9 mouse cellular contexts compared by ENCODE assay signal in the genomic region with DNA sequence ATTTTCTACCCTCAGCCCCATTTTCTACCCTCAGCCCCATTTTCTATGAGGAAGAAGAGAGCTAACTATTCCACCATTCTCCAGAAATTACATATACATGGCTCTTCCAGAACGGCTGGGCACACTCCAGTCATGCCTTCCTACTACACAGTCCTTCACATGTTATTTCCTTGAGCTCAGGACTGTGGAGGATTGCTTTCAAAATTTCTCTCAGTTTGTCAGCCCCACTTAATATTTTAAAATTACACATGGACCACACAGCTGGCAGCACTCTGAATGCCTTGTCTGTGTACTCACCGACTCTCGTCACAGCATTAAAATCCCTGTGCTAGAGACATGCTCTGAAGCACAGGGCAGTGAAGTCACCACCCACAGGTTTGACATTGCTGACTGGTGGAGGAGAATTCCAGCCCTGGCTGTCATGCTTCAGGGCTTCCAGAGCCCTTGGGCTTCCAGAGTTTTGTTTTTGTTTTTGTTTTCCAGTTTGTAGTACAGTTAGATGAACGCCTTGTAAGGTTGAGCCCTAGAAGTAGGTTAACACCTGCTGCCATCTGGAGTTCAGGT. TPM values are rescaled to one million over a fixed set of nuclear protein-coding genes. Genes with fewer than 3 reads are reported as not detected.
DNase-seq lines count a peak whose midpoint lies in the region; ATAC-seq lines count a peak whose summit lies in the region.
"Had no signal": no experiment of that assay in that cellular context is flagged by ENCODE, and none has a peak within 500 bp of the region (broad histone marks: within the 10 kb centered on the region; RNA-seq: fewer than 3 reads in every experiment).

No protein-coding gene starts in this region.

- H3K4me3 ChIP-seq in heart, embryonic 11.5 days (ENCODE audit: low read depth, low read length): peak overlapping the region; percentile 87
- H3K4me3 ChIP-seq in embryonic facial prominence, embryonic 12.5 days: peak overlapping the region; percentile 85
- peak overlapping the region; percentile 74 for H3K4me3 ChIP-seq in midbrain, embryonic 11.5 days (ENCODE audit: low read depth, low read length)

- H3K9ac ChIP-seq in heart, embryonic 11.5 days (ENCODE audit: low read depth, low read length): no peak overlapping the region
- H3K9ac ChIP-seq in embryonic facial prominence, embryonic 12.5 days: no peak overlapping the region; the same call in 1 of the 2 replicates
- peak overlapping the region; percentile 76; the same call in 1 of the 2 replicates for H3K9ac ChIP-seq in midbrain, embryonic 11.5 days (ENCODE audit: low read length)

- whole genome bisulfite sequencing in heart, embryonic 11.5 days (ENCODE audit: insufficient replicate concordance): 61% methylated on average over 4 of the region's 4 CpGs
- WGBS in embryonic facial prominence, embryonic 12.5 days: 65% methylated on average over 4 of the region's 4 CpGs
- WGBS in midbrain, embryonic 11.5 days: 61% methylated on average over 4 of the region's 4 CpGs

- peaks cover 14% of the 10 kb centered on the region for H3K4me1 ChIP-seq in heart, embryonic 11.5 days (ENCODE audit: control insufficient read depth, insufficient read depth, low read length)
- H3K4me1 ChIP-seq in embryonic facial prominence, embryonic 12.5 days: peaks cover 9% of the 10 kb centered on the region; the same call in 1 of the 2 replicates
- peaks cover 5% of the 10 kb centered on the region; the same call in 1 of the 2 replicates for H3K4me1 ChIP-seq in midbrain, embryonic 11.5 days (ENCODE audit: control insufficient read depth, insufficient read depth, low read length)

- DNase-seq in heart, postnatal 4 days: no peak
- DNase-seq in kidney, adult 18-20 months: peak; percentile 71
- no peak for DNase-seq in midbrain, embryonic 11.5 days (ENCODE audit: low spot score, missing footprints)
- no peak for DNase-seq in urinary bladder, postnatal 14 days (ENCODE audit: low spot score)
- DNase-seq in urinary bladder, postnatal 25 days (ENCODE audit: low spot score): no peak

- peaks cover 6% of the 10 kb centered on the region for H3K36me3 ChIP-seq in heart, embryonic 11.5 days (ENCODE audit: control insufficient read depth, insufficient read depth, low read length)
- peaks cover 14% of the 10 kb centered on the region for H3K36me3 ChIP-seq in embryonic facial prominence, embryonic 12.5 days
- H3K36me3 ChIP-seq in midbrain, embryonic 11.5 days (ENCODE audit: control insufficient read depth, insufficient read depth, low read length): no peaks in the 10 kb centered on the region; the same call in 1 of the 2 replicates

- H3K9me3 ChIP-seq in heart, embryonic 11.5 days (replicated peaks; ENCODE audit: control insufficient read depth, low read length): no peaks in the 10 kb centered on the region
- no peaks in the 10 kb centered on the region for H3K9me3 ChIP-seq in embryonic facial prominence, embryonic 12.5 days
- H3K9me3 ChIP-seq in midbrain, embryonic 11.5 days (ENCODE audit: control insufficient read depth, low read length): no peaks in the 10 kb centered on the region

- no peak overlapping the region for H3K27ac ChIP-seq in heart, embryonic 11.5 days (ENCODE audit: low read depth, low read length)
- no peak overlapping the region for H3K27ac ChIP-seq in embryonic facial prominence, embryonic 12.5 days
- H3K27ac ChIP-seq in midbrain, embryonic 11.5 days (ENCODE audit: low read depth, low read length): no peak overlapping the region

- ATAC-seq in heart, embryonic 11.5 days (replicated peaks; ENCODE audit: insufficient number of reproducible peaks, low FRiP score, low TSS enrichment): no peak
- ATAC-seq in embryonic facial prominence, embryonic 12.5 days (ENCODE audit: insufficient number of reproducible peaks, insufficient read depth, low FRiP score, low TSS enrichment): no peak
- no peak for ATAC-seq in midbrain, embryonic 11.5 days (ENCODE audit: low FRiP score)
- no peak for ATAC-seq in frontal cortex, adult (ENCODE audit: low TSS enrichment)

- H3K4me2 ChIP-seq in heart, embryonic 11.5 days: peak overlapping the region; percentile 90
- H3K4me2 ChIP-seq in embryonic facial prominence, embryonic 12.5 days (replicated peaks): peak overlapping the region; percentile 76
- peak overlapping the region; percentile 56 for H3K4me2 ChIP-seq in midbrain, embryonic 11.5 days

- H3K27me3 ChIP-seq in heart, embryonic 11.5 days (ENCODE audit: control insufficient read depth, insufficient read depth, low read length): no peaks in the 10 kb centered on the region
- H3K27me3 ChIP-seq in embryonic facial prominence, embryonic 12.5 days: no peaks in the 10 kb centered on the region
- H3K27me3 ChIP-seq in midbrain, embryonic 11.5 days (ENCODE audit: control insufficient read depth, insufficient read depth, low read length): no peaks in the 10 kb centered on the region

RNA-seq across cellular contexts. Expression of gene Gabarapl1, which starts 1.7 kb away (rescaled TPM):
- polyA plus RNA-seq in heart, embryonic 11.5 days (2014; fragmentation: Nextera tagmentation; extraction: Ambion mirVana): 12.5 and 15.4 TPM in 2 replicates
- 10 to 100 TPM; 40.0 to 40.2 TPM for total RNA-seq in heart, postnatal 4 days (2021)
- polyA plus RNA-seq in embryonic facial prominence, embryonic 12.5 days (2016; fragmentation: Nextera tagmentation; extraction: Ambion mirVana): 56.4 and 56.6 TPM in 2 replicates
- polyA plus RNA-seq in midbrain, embryonic 11.5 days (2014; fragmentation: Nextera tagmentation; extraction: Ambion mirVana): 22.7 and 24.5 TPM in 2 replicates

RNA-seq across cellular contexts. Expression of gene Tmem52b, which starts 22.4 kb away (rescaled TPM):
- polyA plus RNA-seq in heart, embryonic 11.5 days (2014; fragmentation: Nextera tagmentation; extraction: Ambion mirVana): not detected in 2 replicates
- not detected for total RNA-seq in heart, postnatal 4 days (2021)
- polyA plus RNA-seq in embryonic facial prominence, embryonic 12.5 days (2016; fragmentation: Nextera tagmentation; extraction: Ambion mirVana): not detected in 2 replicates
- polyA plus RNA-seq in midbrain, embryonic 11.5 days (2014; fragmentation: Nextera tagmentation; extraction: Ambion mirVana): not detected in 2 replicates
- polyA plus RNA-seq: large intestine, adult 2 months had no signal

RNA-seq across cellular contexts. Expression of gene Olr1, which starts 27.7 kb away (rescaled TPM):
- polyA plus RNA-seq in heart, embryonic 11.5 days (2014; fragmentation: Nextera tagmentation; extraction: Ambion mirVana): 0.26 and 0.35 TPM in 2 replicates
- total RNA-seq in heart, postnatal 4 days (2021): under 1 TPM; 0.26 to 0.41 TPM
- 0.04 TPM in 1 of 2 replicates, not detected in the other for polyA plus RNA-seq in embryonic facial prominence, embryonic 12.5 days (2016; fragmentation: Nextera tagmentation; extraction: Ambion mirVana)
- polyA plus RNA-seq in midbrain, embryonic 11.5 days (2014; fragmentation: Nextera tagmentation; extraction: Ambion mirVana): 0.06 TPM in 1 of 2 replicates, not detected in the other
- polyA plus RNA-seq: large intestine, adult 2 months had no signal

RNA-seq across cellular contexts. Expression of gene Klre1, which starts 43.0 kb away (rescaled TPM):
- polyA plus RNA-seq in heart, embryonic 11.5 days (2014; fragmentation: Nextera tagmentation; extraction: Ambion mirVana): not detected in 2 replicates
- not detected for total RNA-seq in heart, postnatal 4 days (2021)
- polyA plus RNA-seq in embryonic facial prominence, embryonic 12.5 days (2016; fragmentation: Nextera tagmentation; extraction: Ambion mirVana): not detected in 2 replicates
- not detected in 2 replicates for polyA plus RNA-seq in midbrain, embryonic 11.5 days (2014; fragmentation: Nextera tagmentation; extraction: Ambion mirVana)

RNA-seq across cellular contexts. Expression of gene Klrd1, which starts 56.9 kb away (rescaled TPM):
- not detected in 2 replicates for polyA plus RNA-seq in heart, embryonic 11.5 days (2014; fragmentation: Nextera tagmentation; extraction: Ambion mirVana)
- not detected for total RNA-seq in heart, postnatal 4 days (2021)
- 0.32 TPM in 1 of 2 replicates, not detected in the other for polyA plus RNA-seq in embryonic facial prominence, embryonic 12.5 days (2016; fragmentation: Nextera tagmentation; extraction: Ambion mirVana)
- polyA plus RNA-seq in midbrain, embryonic 11.5 days (2014; fragmentation: Nextera tagmentation; extraction: Ambion mirVana): not detected in 2 replicates
